Mouse (Mus musculus) gastrocnemius, postnatal 4 days (tissue): ENCODE measurements at regions not wholly inside any gene's neighbourhood (a gene's known extent, or its start where the extent isn't known, plus 50 kb on each side); places are given as distances from the start of the nearest gene placed in this dataset.

Experiments used
- DNase-seq, 2 experiments: peaks; one replicate each; pipeline ENCODE4 v3.0.0; 2021 to 2022; ENCODE audit warnings: low spot score in 2 of 2, mixed read lengths in 2 of 2

GRCm38 (mm10) chr5:74943737-74944403, 100.7 kb downstream of the Chic2 start:
- DNase-seq: peak; percentile 53 to 81

- peak in 1 of 2 experiments; percentile 56 for DNase-seq
Observed at GRCm38 (mm10) chr5:74941426-74941825, 103.1 kb downstream of the Chic2 start.

GRCm38 (mm10) chr5:74937416-74937940, 107.1 kb downstream of the Chic2 start:
- no peak for DNase-seq

GRCm38 (mm10) chr5:74936087-74936486, 108.5 kb downstream of the Chic2 start:
- DNase-seq: no peak

- no peak for DNase-seq
Observed at GRCm38 (mm10) chr5:74935676-74936075, 108.9 kb downstream of the Chic2 start.

- no peak for DNase-seq
Observed at GRCm38 (mm10) chr5:74933276-74933675, 111.3 kb downstream of the Chic2 start.

GRCm38 (mm10) chr5:74932206-74932605, 112.4 kb downstream of the Chic2 start:
- no peak for DNase-seq

GRCm38 (mm10) chr5:74931765-74932164, 112.8 kb downstream of the Chic2 start:
- no peak for DNase-seq

- no peak for DNase-seq
Observed at GRCm38 (mm10) chr5:74927543-74927942, 117.0 kb downstream of the Chic2 start.

GRCm38 (mm10) chr5:74925769-74926168, 118.8 kb downstream of the Chic2 start:
- no peak for DNase-seq

GRCm38 (mm10) chr5:74924031-74924533, 120.5 kb downstream of the Chic2 start:
- DNase-seq: no peak

GRCm38 (mm10) chr5:74923337-74923736, 121.2 kb downstream of the Chic2 start:
- no peak for DNase-seq

GRCm38 (mm10) chr5:74922881-74923280, 121.7 kb downstream of the Chic2 start:
- DNase-seq: no peak

- no peak for DNase-seq
Observed at GRCm38 (mm10) chr5:74920939-74921338, 123.6 kb downstream of the Chic2 start.

- no peak for DNase-seq
Observed at GRCm38 (mm10) chr5:74920490-74920889, 124.1 kb downstream of the Chic2 start.

GRCm38 (mm10) chr5:74905504-74906061, 139.0 kb downstream of the Chic2 start:
- DNase-seq: no peak

- no peak for DNase-seq
Observed at GRCm38 (mm10) chr5:74904927-74905503, 139.6 kb downstream of the Chic2 start.

GRCm38 (mm10) chr5:74904327-74904726, 140.2 kb downstream of the Chic2 start:
- DNase-seq: no peak

- DNase-seq: no peak
Observed at GRCm38 (mm10) chr5:74903711-74904110, 140.9 kb downstream of the Chic2 start.

GRCm38 (mm10) chr5:74897133-74897532, 147.4 kb downstream of the Chic2 start:
- DNase-seq: no peak

GRCm38 (mm10) chr5:74893276-74893675, 151.3 kb downstream of the Chic2 start:
- no peak for DNase-seq

- no peak for DNase-seq
Observed at GRCm38 (mm10) chr5:74891541-74891940, 153.0 kb downstream of the Chic2 start.
